Mouse (Mus musculus) limb, embryonic 10.5 days (tissue): Measurements from ENCODE around the gene Ankrd39. TPM values are rescaled to one million over a fixed set of nuclear protein-coding genes. Genes with fewer than 3 reads are reported as not detected.

Experiments used
- DNase-seq: peaks from one replicate; pipeline ENCODE4 v3.0.0-alpha.2; 2017; ENCODE audit warnings: low spot score
- H3K27ac ChIP-seq: fragments of 300-500 bp; sonication (generic); 2 replicates; pipeline ENCODE4 v1.5.1; 2016; ENCODE audit warnings: mild to moderate bottlenecking
- H3K27me3 ChIP-seq: fragments of 300-500 bp; sonication (generic); 2 replicates; pipeline ENCODE4 v1.6.1; 2016; ENCODE audit warnings: low read depth, mild to moderate bottlenecking; ENCODE audit not compliant: poor library complexity, severe bottlenecking
- H3K36me3 ChIP-seq: fragments of 300-500 bp; sonication (generic); 2 replicates; pipeline ENCODE4 v1.6.1; 2016; ENCODE audit warnings: mild to moderate bottlenecking, moderate library complexity
- H3K4me1 ChIP-seq: fragments of 300-500 bp; sonication (generic); 2 replicates; pipeline ENCODE4 v1.6.1; 2016
- H3K4me3 ChIP-seq: fragments of 300-500 bp; sonication (generic); 2 replicates; pipeline ENCODE4 v1.5.1; 2016; ENCODE audit warnings: mild to moderate bottlenecking, moderate library complexity
- H3K9me3 ChIP-seq: fragments of 300-500 bp; sonication (generic); replicated peaks from 2 replicates; pipeline ENCODE4 v1.6.1; 2016; ENCODE audit warnings: mild to moderate bottlenecking
- WGBS: fragments of 180-500 bp; shearing (Covaris S2); methylation state at CpG from one replicate; pipeline ENCODE4 v1.1.7; 2016; 5-methylcytosine and 5-hydroxymethylcytosine counted together
- polyA plus RNA-seq: library from polyadenylated mRNA; unstranded; fragments of >200 nt; fragmentation: Nextera tagmentation; extraction: Ambion mirVana; gene quantifications from 2 replicates; pipeline ENCODE4 v1.2.1, GENCODE M21; 2016

The Ankrd39 gene
- polyA plus RNA-seq, result 19.5 and 20.3 TPM in 2 replicates

DNA sequence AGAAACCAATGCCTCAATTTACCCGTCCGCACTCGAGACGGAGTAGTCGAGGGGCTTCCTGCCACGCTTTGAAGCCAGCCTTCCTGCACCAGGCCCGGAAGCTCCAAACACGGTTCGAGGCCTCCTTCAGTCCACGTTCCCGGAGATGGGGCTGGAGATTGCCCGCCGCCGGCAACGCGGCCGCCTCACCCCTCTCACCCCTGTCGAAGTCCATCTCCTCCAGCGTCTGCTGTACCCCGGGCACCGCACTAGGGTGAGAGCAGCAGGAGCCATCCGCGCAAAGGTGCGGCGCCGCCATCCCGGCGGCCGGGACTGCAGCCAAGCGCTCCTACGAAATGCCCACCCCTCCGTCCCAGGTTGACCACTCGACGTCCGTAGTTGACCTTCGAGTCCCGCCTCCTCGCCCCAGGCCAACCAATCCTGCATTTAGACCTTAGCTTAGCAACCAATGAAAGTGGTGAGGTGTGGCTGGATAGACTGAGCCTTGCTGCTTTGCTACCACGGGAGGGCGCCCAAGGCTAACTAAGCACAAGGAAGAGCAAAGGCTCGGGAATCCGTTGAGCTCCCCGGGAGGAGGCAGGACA is at the start of gene Ankrd39:
Ankrd39 (minus strand) TSS at position 558 of the 584 bp plus-strand sequence.
- Histone ChIP-seq H3K27me3 (no peaks in the 10 kb centered on the region), H3K4me3 (peak within 1 kb of the TSS; percentile 71), H3K9me3 (no peaks in the 10 kb centered on the region), H3K27ac (peak within 1 kb of the TSS; percentile 88), H3K36me3 (peaks cover 48% of the 10 kb centered on the region), H3K4me1 (peaks cover 50% of the 10 kb centered on the region)
- WGBS, result under 1% methylated on average over 43 of the region's 43 CpGs
- peak; percentile 97 for DNase-seq

DNA sequence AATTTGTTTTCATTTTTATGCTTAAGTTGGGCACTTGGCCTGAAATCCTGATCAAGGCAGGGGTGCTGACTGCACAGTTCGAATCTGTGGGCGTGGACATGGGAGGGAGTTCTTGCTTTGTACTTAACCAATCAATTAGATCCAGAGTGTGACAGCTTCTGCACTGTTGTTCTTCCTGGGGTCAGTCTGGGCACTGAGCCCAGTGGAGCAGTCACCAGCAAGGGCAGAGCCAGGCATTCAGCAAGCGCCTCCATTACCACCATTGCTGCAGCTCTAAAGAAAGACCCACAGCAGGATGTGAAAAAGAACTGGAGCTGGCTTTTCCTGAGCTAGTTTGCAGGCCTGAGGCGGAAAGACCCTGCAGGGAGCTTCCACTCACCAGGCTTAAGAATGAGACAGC is 48.9 kb upstream of the Ankrd39 start:
- DNase-seq, result no peak
- Histone ChIP-seq H3K4me1 (peaks cover 25% of the 10 kb centered on the region), H3K27ac (peak overlapping the region; percentile 70), H3K9me3 (no peaks in the 10 kb centered on the region), H3K36me3 (no peaks in the 10 kb centered on the region), H3K27me3 (no peaks in the 10 kb centered on the region), H3K4me3 (no peak overlapping the region)
- WGBS, result 48% methylated on average over 4 of the region's 4 CpGs

DNA sequence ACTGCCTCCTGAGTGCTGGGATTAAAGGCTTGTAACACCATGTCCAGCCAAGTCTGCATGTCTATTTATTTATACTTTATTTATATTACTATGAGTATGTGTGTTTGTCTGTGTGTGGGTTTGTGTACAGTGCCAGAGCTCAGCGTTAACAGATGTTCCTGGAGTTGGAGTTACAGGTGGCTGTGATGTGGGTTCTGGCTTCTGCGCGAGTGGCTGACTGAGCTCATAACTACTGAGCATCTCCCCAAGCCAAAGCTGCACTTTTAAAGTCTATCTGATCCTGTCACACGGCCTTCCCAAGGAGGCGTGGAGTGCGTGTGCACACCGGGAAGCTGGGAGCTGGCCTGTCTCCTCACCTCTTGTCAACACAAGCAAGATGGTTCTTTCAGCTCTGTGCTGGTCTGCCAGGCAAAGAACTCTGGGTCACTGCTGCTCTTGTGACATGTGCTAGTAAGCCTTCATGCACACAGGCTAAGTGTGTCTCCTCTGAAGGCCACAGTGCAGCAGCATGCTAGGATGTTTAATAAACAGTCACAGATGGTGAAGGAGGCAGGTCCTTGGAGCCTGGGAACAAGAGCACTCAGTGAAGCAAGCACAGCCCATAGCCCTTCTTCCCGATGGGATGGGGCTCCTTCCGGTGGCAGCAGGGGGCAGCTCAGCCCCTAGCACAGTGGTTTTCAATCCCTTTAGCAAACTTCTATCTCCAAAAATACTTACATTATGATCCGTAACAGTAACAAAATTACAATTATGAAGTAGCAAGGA is 48.1 kb upstream of the Ankrd39 start:
- 70% methylated on average over 10 of the region's 10 CpGs for WGBS
- H3K36me3 ChIP-seq, result no peaks in the 10 kb centered on the region
- H3K4me3 ChIP-seq, result no peak overlapping the region
- H3K9me3 ChIP-seq, result no peaks in the 10 kb centered on the region
- H3K27ac ChIP-seq, result peak overlapping the region; percentile 70
- DNase-seq, result no peak
- no peaks in the 10 kb centered on the region for H3K27me3 ChIP-seq
- H3K4me1 ChIP-seq, result peaks cover 32% of the 10 kb centered on the region

DNA sequence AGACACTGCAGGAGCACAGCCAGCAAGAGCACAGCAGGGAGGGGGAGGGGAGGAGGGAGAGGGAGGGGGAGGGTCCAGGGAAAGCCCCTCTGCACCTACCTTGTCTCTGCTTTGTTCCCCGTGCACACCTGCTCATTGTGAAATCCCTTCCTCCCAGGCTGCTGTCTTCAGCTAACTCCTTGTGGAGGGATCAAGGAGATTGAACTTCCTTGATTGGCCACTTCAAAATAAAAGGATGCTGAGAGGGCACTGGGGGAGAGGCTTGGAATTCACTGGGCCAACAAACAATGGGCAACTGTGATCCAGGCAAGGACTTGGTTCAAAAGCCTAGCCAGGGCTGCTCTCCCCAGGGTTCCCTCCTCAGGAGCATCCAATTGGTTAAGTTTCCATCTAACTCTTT is 45.9 kb upstream of the Ankrd39 start:
- no peak for DNase-seq
- WGBS, result 22% methylated on average over 1 of the region's 1 CpGs
- Histone ChIP-seq H3K27ac (peak overlapping the region; percentile 38; the same call in 1 of the 2 replicates), H3K9me3 (no peaks in the 10 kb centered on the region), H3K36me3 (no peaks in the 10 kb centered on the region), H3K4me3 (no peak overlapping the region), H3K27me3 (no peaks in the 10 kb centered on the region), H3K4me1 (peaks cover 55% of the 10 kb centered on the region)

DNA sequence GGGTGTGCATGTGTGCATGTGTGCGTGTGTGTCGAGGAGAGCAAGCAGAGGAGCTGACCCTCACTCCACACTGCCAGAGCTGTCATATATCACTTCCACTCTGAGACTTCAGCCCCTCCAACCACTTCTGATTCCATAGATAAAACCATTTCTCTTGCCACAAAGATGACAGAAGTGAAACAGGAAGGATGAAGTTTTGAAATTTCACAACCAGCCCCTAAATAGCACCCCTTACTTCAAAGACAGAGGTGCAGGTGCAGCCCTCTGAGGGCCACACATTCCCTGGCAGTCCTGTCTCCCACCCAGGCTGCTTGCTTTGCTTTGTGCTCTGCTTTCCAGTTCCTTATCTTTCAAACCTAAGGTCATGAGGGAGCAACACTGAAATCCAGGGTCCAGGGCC is 44.2 kb upstream of the Ankrd39 start:
- WGBS, result 87% methylated on average over 2 of the region's 2 CpGs
- DNase-seq, result no peak
- H3K4me1 ChIP-seq, result peaks cover 70% of the 10 kb centered on the region
- peak overlapping the region; percentile 92; the same call in 1 of the 2 replicates for H3K27ac ChIP-seq
- no peaks in the 10 kb centered on the region for H3K36me3 ChIP-seq
- no peaks in the 10 kb centered on the region for H3K9me3 ChIP-seq
- H3K4me3 ChIP-seq, result no peak overlapping the region
- H3K27me3 ChIP-seq, result no peaks in the 10 kb centered on the region

DNA sequence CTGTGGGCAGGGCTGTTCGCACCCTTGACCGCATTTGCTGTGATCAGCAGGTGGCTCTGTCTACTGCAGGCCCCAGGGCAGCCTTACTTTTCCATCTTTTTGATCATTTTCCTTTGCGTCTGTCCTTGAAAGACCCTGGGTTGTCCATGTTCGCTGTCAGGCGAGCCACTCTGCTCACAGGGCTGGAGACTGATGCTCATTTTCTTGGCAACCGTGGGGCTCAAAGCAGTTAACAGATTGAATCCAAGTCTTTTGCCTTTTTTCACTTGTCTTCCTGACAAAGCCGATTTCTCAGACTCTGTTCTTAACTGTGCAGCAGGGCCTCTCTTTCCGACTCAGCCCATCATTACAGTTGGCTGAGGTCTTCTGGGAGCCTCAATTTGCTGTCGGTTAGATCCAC is 43.4 kb upstream of the Ankrd39 start:
- H3K9me3 ChIP-seq, result no peaks in the 10 kb centered on the region
- H3K4me1 ChIP-seq, result peaks cover 70% of the 10 kb centered on the region
- WGBS, result 80% methylated on average over 9 of the region's 9 CpGs
- no peaks in the 10 kb centered on the region for H3K36me3 ChIP-seq
- no peak overlapping the region for H3K4me3 ChIP-seq
- DNase-seq, result no peak
- no peaks in the 10 kb centered on the region for H3K27me3 ChIP-seq
- H3K27ac ChIP-seq, result peak overlapping the region; percentile 92

DNA sequence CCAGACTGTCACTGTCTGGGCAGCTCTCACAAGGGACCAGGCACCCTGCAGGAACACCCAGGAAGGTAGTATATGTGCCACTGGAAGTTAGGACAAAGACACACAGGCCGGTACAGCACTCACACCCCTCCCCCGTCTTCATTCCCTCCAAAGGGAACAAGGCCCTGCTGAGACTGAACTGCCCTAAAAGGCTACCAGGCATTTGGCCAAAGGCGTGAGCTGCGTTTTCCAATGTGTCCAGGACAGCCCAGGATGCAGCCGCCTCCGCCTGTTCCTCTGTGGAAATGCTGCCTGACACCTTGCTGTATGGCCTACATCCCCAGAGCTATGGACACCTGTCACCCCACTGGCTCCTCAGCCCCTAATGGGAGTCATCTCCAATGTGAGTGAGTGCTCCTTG is 42.2 kb upstream of the Ankrd39 start:
- peaks cover 74% of the 10 kb centered on the region for H3K4me1 ChIP-seq

DNA sequence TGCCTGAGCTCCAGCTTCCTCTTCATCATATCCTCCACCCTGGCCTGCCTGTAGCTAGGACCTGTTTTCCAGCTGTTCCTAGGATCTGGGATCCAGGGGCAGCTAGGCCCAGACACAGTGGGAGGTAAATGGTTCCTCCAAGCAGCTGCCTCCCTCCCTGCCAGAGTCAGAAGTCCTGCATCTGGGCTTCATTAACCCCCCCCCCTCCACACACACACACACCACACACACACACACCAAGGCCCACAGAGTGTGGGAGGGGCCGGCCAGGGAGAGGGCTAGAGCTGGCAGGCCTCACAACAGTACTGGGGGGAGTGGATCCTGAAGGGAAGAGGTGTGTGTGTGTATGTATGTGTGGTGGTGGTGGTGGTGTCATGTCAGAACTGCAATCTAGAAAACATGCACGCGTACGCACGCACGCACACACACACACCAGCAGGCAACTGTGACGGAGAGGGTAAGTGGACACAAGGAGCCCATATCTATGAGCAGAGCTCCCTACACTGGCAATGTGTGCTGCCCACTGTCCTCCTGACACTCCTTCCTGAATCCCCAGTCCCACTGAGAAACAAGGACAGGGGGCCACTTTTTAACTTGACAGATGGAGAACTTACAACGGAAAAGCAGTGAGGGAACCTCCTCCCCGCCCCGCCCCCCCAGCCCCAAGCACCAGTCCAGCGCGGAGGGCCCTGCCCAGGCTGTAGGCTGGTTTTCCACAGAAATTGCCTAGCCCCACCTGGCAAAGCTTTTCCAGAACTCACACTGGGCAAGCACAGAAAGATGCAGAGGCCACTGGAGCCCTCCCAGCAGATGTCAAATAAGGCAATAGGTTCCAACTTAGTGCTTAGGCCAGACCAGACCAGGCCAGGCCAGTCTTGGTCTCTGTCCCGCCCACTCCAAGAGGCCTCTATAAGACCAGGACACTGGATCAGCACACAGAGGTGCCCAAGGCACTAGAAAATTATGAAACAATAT is 41.5 kb upstream of the Ankrd39 start:
- 35% methylated on average over 13 of the region's 13 CpGs for WGBS
- Histone ChIP-seq H3K27ac (peak overlapping the region; percentile 92), H3K36me3 (no peaks in the 10 kb centered on the region), H3K4me3 (peak overlapping the region; percentile 33), H3K9me3 (no peaks in the 10 kb centered on the region), H3K4me1 (peaks cover 81% of the 10 kb centered on the region), H3K27me3 (no peaks in the 10 kb centered on the region)
- peak; percentile 88 for DNase-seq

More for the DNA sequence above, 42.2 kb upstream of the Ankrd39 start:
- Histone ChIP-seq H3K9me3 (no peaks in the 10 kb centered on the region), H3K4me3 (peak overlapping the region; percentile 33), H3K27me3 (no peaks in the 10 kb centered on the region), H3K36me3 (no peaks in the 10 kb centered on the region), H3K27ac (peak overlapping the region; percentile 92)
- DNase-seq, result no peak
- WGBS, result 44% methylated on average over 6 of the region's 6 CpGs

DNA sequence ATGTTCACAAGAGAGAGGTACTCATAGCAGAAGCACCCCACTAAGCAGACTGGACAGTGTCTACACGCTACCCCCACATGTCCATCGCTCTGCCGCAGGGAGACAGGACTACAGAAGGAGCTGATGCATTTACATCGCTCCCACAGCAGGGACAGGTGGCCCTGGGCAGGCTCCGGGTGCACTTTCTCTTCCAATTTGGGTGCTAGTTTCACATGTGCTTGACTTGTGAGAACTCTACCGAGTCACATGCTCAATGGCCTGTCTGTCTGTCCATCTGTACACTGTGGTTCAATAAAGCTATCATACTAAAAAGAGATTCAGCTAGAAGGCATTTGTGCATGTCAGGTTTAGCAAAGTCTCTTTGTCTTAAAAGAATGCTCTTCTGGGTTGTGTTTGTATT is 40.6 kb upstream of the Ankrd39 start:
- Histone ChIP-seq H3K4me3 (no peak overlapping the region), H3K9me3 (no peaks in the 10 kb centered on the region), H3K36me3 (no peaks in the 10 kb centered on the region), H3K27ac (peak overlapping the region; percentile 92), H3K27me3 (no peaks in the 10 kb centered on the region), H3K4me1 (peaks cover 86% of the 10 kb centered on the region)
- no peak for DNase-seq
- WGBS, result 90% methylated on average over 6 of the region's 6 CpGs

DNA sequence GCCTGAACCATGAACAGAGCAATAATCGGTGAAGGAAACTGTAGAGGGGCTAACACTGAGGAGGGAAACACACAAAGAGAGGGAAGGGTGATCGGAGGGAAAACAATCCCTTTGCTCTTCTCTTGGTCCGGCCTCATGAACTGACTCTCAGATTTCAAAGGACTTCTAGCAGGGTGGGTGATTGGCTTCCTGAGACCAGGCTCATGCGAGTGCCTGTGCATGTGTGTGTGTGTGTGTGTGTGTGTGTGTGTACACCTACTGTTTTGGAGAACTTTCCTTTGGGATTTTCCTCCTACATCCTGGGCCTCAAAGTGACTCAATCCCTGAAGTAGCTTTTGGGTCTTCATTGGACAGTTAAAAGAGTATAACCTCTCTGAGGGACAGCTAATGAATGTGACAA is 39.0 kb upstream of the Ankrd39 start:
- peak; percentile 61 for DNase-seq
- H3K9me3 ChIP-seq, result no peaks in the 10 kb centered on the region
- H3K36me3 ChIP-seq, result no peaks in the 10 kb centered on the region
- peaks cover 94% of the 10 kb centered on the region for H3K4me1 ChIP-seq
- peak overlapping the region; percentile 92 for H3K27ac ChIP-seq
- H3K4me3 ChIP-seq, result peak overlapping the region; percentile 14; the same call in 1 of the 2 replicates
- no peaks in the 10 kb centered on the region for H3K27me3 ChIP-seq
- WGBS, result 16% methylated on average over 4 of the region's 4 CpGs

DNA sequence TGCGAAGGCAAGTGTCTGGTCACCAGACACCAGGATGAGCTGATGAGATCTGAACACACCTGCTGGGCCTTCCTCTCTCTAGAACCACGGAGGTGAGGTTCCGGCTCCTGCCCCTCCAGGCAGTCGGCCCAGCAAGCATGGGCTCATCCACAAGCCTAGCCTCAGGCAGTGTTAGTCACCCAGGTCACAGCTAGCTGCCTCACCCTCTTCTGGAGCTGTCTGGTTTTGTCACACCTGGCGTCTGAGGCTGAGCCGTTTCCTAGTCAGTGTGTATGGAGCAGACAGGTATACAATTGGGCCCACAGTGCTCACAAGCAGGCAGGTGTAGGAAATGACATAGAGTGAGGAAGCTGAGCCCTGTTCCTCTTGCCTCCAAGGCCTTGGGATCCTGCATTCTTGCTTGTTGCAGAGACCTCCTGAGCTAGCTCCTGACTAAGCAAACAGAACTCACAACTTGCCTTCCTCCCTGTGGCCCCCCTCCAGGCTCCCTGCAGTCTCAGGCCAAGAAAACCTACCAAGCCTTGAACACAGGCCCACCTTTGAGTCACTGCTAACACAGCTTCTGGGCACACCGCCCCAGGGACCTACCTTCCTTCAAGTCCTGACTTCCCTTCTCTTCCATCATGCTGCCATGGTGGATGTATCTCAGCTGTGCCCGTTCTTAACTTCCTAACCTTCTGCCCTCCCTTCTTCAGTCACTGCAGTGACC is 36.3 kb upstream of the Ankrd39 start:
- Histone ChIP-seq H3K36me3 (no peaks in the 10 kb centered on the region), H3K27ac (peak overlapping the region; percentile 77), H3K4me1 (peaks cover 90% of the 10 kb centered on the region), H3K9me3 (no peaks in the 10 kb centered on the region), H3K27me3 (no peaks in the 10 kb centered on the region), H3K4me3 (no peak overlapping the region)
- 80% methylated on average over 8 of the region's 8 CpGs for WGBS
- no peak for DNase-seq

DNA sequence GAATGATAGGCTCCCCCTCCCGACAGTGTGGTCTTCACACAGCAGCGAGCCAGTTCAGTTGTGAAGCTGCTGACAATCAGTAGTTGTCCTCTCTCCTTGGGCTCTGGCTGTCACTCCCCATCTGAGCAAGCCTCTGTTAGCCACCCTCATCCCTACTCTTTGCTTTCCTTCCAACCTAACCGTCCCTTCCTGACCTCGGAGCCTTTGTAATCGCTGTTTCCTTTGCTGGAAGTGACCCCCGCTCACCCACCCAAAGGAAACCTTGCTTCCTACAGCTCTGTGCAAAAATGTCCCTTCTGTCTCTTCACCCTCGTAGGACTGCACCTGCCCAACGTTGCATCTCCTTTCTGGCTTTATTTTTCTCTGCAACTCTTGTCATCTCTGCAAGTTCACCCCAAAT is 35.0 kb upstream of the Ankrd39 start:
- Histone ChIP-seq H3K4me1 (peaks cover 90% of the 10 kb centered on the region), H3K4me3 (no peak overlapping the region), H3K27ac (peak overlapping the region; percentile 89), H3K27me3 (no peaks in the 10 kb centered on the region), H3K36me3 (no peaks in the 10 kb centered on the region), H3K9me3 (no peaks in the 10 kb centered on the region)
- no peak for DNase-seq
- WGBS, result 84% methylated on average over 8 of the region's 8 CpGs
